Mouse (Mus musculus): ENCODE measurements around the gene Foxp4. TPM values are rescaled to one million over a fixed set of nuclear protein-coding genes. Genes with fewer than 3 reads are reported as not detected.

The Foxp4 gene
- total RNA-seq, 4 experiments from 2014 or later: 39.9 to 63.6 (median 49.6) TPM

DNA sequence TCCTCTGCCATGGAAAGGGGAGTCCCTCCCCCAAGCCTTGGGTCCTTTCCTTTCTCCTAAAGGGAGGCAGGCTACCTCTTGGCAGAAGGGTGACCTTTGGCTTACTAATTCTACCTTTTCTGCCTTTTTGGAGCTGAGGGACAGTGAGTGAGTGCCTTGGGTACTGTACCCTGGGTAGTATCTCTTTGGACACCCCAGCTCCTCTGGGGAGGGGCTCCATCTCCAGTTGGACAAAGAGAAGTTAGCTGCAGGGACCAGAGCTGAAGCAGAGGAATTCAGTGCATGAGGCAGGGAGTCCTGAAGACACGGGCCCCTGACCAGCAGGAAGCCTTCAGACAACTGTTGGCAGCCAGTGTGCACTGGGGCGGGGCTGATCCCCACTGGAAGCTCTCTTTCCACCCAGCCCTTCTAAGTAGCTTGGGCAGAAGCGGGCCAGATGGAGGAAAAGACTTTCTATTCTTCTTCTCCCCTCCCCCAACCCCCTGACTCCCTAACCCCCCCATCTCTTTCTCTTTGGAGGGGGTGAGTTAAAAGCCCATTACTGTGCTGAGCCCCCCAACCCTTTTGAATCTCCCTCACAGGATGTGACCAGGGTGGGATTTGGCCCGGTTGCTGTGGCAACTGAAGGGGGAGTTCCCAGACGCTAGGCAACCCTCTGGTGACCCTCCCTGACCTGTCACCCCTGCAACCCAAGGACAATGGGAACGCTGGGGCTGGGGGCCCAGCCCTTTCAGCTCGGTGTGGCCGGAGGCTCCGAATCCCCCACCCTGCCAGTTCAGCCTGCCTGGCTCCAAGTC, 26.3 kb downstream of the Foxp4 start:
- no peak for DNase-seq (ENCODE audit: low spot score in 2 of 2)

DNA sequence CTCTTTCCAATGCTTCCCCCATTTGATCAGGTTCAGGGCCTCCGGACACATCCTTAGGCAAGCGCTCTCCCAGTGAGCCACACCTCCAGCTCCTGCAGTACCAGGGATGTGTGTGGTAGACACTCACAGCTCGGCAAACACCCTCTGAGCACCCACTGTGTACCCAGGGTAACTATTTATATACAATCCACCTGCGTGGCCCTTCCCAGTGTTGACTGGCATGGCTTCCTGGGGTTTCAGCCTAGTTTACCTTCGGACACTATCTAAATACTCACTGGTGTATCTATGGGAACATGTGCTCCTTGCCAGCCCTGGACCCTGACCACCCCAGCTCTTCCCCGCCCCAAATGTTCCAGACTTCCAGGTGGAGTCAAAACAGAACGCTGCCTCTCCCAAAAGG, 34.7 kb downstream of the Foxp4 start:
- no peak for DNase-seq (ENCODE audit: low spot score in 2 of 2)

DNA sequence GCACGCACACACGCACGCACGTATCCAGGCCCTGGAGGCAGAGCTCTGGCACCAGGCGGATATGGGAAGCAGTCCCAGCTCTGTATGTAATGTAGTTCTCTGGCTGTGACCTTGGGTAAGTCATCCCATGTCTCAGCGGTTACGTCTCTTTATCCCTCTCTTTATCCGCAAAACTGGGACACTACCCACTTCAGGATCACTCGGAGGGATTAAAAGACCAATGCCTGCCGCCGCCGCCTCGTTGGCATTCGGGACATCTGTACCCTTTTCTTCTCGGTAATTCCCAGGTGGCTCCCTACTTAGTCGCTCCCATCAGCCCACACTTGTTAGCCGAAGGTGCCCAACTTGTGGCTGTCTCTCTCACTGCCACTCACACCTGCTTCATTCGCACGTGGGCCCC, 35.2 kb downstream of the Foxp4 start:
- no peak for DNase-seq (ENCODE audit: low spot score in 2 of 2)

DNA sequence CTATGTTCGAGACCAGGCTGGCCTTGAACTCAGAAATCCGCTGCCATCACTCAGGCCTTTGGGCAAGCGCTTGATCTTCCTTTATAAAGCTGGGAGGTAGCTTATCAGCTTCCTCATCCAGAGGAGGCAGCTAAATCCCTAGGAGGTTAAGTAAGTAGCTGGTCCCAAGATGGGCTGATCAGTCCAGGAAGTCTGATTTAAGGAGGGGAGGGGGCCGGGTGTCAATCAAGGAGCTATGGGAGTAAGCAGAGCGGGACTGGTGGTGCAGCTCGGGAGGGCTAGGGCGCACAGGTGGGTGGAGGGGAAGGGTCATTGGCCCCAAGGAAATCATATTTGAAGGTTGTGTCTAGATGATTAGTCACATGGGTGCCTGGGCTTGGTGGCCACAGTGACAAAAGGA, 35.8 kb downstream of the Foxp4 start:
- no peak for DNase-seq (ENCODE audit: low spot score in 2 of 2)

DNA sequence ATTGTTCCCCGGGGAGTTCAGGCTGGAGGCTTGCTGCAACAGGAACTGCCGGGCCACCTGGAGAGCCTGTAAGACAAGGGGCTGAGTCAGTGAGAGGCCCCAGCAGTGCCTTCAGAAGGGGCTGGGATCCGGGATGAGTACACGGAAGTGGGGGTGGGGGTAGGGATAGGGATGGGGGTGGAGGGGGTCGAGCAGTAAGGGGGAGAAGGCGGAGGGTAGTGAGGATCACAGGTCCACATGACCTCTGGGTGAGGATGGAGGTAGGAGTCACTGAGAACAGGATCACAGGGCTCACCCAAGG, 36.3 kb downstream of the Foxp4 start:
- DNase-seq (ENCODE audit: low spot score in 2 of 2): no peak

DNA sequence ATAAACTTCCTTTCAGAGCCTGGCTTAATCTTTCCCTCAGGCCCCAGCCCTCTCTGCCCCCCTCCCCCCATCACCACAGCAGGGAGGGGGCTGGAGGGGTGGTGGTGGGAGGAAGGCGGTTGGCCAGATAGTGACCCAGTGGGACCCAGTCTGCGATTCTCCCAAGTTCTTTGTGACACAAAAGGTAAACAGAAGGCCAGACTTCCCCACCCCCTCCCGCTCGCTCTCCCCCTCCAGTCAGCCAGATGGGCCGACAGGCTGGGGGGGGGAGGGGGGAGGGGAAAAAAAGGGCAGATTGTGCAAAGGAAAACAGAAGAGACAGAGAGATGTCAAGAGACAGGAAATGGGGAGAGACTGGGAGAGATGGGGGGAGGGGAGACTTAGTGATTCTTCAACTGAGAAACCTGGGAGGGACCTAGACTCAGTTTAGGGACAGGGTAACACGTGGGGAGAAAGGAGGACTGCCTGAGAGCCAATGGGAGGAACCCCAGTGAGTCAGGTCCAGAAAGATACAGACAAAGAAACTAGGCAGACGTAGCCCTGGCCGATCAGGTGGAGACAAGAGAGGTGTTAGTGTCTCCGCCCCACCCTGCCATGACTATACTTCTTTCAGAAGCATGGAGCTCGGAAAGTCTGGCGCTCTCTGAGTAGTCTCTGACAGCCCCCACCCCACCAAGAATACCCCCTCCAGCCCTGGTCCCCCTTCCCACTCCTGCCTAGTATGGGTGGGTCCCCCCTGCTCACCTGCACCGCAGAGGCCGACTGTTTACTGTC, 36.9 kb downstream of the Foxp4 start:
- no peak for DNase-seq (ENCODE audit: low spot score in 2 of 2)

DNA sequence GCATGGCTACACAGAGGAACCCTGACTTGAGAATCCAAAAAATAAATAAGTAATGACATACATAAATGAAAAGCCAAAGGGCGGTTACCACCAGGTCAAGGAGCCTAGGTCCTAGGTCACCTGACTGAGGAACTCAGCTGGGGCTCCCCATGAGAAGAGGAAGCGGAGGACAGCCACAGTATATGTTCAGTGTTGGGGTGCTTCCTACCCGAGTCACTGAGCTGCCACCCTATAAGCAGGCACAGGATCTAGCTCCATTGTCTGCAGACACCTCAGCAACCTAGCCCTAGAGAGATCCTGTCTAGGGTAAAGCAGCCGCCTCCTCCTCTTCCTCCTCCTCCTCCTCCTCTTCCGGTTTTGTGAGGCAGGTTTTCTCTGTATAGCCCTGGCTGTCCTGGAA, 41.3 kb downstream of the Foxp4 start:
- DNase-seq (ENCODE audit: low spot score in 2 of 2): no peak

DNA sequence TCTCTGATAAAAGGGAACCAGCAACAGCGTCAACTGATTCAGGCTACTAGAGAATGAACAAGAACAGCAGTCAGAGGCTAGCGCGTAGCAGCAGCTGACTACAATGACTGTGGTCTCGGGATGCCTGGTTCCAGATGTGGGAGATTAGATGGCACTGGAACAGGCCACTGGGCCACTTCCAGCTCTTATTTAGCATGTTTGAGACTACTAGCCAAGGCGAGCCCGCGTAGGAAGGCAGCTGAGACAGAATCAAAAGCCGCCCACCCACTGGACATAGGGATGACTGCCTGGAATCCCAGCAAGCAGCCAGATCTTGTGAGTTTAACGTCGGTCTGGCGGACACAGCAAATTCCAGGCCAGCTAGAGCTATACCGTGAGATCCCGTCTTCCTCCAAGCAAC, 43.1 kb downstream of the Foxp4 start:
- no peak for DNase-seq (ENCODE audit: low spot score in 2 of 2)

DNA sequence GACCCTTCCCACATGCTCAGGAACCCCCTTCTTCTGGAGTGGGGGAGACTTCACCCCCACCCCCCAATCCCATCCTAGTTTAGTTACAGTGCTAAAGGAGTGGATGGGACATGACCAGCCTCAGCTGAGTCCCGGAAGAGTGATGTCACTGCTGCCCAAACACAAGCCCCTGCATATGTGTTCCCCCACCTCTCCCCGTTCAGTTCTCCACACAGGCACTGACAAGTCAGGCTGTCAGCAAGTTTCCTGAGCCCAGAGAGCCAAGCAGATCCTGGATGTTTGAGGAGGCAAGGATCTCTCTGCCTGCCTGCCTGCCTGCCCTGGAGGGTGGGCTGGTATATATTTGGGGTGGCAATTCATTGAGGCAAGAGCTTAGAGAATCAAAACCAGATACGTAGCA, 45.2 kb downstream of the Foxp4 start:
- DNase-seq (ENCODE audit: low spot score in 2 of 2): no peak

DNA sequence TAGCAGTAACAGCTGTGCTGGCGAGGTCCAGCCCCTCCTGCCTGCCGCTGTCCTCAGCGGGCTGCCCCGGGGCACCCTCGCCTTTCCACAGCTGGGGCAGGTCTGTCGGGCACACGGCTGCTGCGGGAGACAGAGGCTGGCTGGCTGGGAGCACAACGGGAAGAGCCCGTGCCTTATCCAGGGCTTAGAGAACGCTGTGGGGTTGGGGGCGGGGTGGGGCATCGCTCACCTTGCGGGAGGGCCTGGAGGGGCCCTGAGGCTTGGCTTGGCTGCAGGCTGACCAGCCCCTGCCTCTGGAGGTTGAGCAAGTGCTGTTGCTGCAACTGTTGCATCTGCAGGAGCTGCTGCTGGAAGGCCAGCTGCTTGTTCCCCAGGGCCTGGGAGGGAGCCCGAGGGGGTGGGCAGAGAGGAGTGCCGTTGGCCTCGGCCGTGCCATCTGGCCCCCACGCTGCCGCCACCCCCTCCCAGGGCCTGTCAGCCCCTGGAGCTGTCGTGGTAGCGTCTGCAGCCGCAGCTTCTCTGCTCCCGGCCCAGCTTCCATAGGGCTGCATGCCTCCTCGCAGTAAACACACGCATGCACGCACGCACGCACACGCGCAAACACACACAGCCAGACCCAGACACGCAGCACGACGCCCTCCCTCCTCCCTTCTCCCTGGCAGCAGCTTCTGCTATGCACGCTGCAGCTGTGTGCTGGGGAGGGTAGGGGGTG, 45.9 kb downstream of the Foxp4 start:
- DNase-seq (ENCODE audit: low spot score in 2 of 2): peak; percentile 46 to 84

DNA sequence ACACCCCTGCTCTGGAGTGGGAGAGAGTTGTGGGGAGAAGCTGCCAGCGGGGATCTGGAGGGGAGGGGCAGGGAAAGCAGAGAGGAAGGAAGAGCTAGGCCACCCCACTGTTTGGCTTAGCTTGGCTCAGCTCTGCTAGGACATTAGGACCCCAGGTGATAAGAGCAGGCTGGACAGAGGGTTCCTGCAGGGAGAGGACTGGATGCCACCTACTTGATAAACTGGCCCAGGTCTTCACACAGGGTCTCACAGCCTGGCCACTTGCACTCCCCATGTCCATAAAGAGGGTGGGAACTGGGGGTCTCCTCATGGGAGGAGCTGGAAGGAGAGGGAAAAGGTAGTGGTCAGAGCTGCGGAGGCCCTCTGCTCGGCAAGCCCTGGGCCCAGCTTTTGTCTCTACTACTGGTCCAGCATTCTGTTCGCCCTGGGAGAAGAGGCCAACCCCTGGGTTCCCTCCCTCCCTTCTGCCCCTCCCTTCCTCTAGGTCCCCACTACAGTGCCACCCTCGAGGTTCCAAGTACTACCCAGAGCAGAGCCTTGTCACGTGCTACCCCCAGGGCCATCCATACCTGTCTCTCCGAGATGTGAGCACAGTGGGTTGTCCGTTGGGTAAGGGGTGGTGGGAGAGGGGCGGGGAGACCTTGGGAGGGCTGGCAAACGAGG, 46.6 kb downstream of the Foxp4 start:
- DNase-seq (ENCODE audit: low spot score in 2 of 2): no peak

DNA sequence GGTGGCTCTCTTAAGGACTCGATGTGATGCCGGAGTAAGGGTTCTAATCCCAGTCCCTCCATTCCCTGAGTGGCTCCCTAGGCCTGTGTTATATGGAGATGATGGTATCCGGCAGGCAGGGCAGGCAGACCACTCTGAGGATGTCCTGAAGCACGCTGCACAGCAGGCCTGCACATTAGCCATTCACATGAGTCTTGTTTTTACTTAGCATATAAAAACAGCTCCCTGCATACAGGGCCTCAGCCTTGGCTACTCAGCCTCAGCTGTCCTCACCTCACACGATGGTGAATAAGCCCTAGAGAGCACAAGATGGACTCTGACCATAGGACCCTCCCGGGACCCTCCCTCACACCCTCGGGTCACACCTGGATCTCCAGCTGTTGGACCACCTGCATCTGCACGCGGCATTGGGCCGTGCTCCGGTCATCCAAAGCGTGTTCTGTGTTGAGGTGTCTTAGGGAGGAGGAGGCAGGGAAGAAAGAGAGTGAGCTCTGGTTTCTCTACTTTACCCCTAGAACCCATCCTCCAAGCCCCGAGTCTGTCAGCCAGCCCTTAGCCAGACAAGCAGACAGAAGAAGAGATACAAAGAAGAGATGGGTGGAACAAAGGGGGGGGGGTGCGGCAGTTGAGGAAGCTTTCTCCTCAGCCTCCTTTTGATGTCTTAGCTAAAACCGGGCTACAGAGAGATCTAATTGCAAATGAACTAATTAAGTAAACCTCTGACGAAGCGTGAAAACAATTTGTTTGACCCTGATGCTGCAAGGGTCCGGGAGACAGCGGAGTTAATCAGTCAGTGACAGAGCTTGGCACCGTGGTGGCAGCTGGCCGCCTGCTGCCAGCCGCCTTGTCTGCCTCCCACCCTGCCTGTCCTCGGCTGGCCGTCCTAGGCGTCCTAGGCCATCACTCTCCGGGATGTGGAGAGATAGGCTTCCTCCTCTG, 47.4 kb downstream of the Foxp4 start:
- no peak for DNase-seq (ENCODE audit: low spot score in 2 of 2)

DNA sequence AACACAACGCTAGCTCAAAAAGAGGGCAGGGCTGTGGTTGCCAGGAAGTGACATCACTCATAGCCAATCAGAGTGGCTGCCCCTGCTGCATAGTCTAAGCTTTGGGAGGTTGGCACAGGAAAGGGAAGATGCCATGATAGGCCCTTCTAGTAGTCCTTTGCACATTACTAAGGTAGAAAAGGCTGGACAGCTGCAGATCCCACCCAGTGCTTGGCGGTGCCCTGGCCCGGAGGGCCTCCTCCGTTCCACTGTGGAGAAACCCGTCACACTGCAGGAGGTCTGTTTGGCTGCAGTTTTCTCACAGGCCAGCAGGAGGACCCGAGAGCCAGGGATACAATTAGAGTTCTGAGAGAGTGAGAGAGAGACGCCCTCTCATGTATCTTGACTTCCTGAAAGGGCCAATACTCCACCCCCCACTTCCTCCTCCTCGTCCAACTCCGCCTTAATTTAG, 51.1 kb downstream of the Foxp4 start:
- DNase-seq (ENCODE audit: low spot score in 2 of 2): peak; percentile 85 to 90

DNA sequence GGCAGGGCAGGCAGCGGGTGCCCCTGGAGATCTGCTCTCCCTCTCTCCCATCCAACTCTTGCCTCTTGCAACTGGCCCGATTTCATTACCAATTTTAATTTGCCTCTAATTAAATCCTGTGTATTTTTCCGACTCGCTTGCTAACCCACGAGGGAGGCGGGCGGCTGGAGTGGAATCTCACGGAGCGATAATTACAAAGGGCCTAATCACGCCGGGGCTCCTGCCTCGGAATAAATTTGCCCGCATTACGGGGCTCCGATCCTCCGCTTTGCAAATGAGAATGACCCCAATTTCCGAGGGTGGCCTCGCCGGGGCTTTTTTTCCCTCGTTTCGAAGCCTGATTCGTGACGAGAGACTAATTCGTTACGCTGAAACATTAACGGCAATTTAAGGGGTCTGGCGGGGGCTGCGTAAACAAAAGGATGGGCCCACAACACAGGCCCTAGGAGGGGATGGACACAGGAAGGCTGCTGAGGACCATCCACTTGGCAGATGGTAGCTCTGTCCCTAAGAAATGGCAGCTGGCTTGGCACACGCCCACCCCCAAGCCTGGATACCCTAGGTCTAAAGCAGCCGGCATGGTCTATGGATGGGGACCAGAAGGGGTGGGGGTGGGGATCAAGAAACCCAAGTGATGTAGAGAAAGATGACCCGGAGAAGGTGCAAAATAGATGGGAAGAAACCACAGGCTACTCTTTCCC, 52.0 kb downstream of the Foxp4 start:
- no peak for DNase-seq (ENCODE audit: low spot score in 2 of 2)

DNA sequence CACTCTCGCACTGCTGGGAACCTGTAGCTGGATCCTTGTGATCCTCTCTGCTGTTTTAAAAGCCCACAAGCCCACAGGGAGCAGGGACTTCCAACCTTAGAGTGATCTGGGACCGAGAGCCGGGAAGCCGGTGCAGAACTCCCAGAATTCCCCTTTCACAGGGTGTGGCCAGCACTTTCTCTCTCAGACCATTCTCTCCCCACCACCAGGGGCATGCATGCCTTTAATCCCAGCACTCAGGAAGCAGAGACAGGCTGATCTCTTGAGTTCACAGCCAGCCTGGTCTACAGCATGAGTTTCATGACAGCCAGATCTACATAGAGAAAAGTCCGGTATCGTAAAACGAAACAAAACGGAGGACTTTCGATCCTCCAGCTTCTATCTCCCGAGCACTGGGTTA, 54.6 kb downstream of the Foxp4 start:
- DNase-seq (ENCODE audit: low spot score in 2 of 2): no peak

DNA sequence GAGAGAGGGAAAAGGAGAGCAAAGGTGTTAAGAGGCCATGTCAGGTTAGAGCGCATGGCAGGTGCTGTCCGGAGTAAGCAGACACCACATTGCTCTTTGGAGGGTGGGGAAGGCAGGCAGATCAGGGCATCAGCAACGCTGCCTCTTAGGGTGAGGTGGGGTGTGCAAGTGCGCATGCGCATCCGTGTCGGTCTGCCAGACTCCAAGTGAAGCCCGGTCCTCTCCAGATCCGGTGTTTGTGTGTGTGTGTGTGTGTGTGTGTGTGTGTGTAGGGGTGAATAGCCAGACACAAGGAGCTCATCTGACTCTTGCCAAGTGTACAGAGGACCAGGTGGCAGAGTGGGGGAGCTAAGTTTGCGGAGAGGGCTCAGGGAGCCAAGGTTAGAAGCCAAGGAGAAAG, 58.4 kb downstream of the Foxp4 start:
- no peak for DNase-seq (ENCODE audit: low spot score in 2 of 2)

DNA sequence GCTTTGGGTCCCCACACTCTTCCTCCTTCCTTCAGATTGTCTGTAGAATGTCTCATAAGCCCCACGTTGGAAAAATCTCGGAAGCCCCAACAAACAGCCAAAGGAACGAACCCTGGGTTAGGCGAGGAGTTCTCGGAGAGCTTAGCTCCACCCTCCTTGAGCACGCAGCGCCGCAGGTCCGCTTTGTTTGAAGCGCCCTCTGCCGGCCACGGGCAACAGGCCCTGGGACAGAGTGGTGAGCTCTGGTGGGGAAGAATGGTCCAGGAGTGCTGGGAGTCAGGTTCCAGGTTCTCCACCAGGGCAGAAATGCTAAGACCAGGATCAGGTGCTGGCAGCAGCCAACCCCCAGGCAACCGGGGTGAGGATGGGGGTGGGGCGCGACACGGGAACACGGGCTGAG, 59.9 kb downstream of the Foxp4 start:
- peak in 1 of 2 experiments; percentile 75 for DNase-seq (ENCODE audit: low spot score in 2 of 2)

DNA sequence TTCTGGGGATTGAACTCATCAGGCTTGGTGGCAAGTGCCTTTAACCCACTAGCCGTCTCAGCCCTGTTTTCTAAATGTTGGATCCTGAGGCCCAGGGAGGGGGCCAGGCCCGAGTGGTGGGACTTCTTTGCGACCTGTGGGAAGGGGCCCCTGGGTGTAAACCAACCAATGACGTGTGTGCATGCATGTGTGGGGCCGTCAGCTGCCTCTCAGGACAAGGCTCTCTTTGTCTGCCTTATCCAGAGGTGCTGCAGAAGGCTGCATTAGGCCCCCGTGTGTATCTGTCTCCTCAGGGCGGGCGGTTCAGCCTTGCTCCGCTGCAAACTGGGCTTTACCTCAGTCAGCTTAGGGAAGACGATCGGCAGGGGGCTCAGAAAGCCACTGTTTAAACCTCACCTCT, 61.0 kb downstream of the Foxp4 start:
- no peak for DNase-seq (ENCODE audit: low spot score in 2 of 2)

DNA sequence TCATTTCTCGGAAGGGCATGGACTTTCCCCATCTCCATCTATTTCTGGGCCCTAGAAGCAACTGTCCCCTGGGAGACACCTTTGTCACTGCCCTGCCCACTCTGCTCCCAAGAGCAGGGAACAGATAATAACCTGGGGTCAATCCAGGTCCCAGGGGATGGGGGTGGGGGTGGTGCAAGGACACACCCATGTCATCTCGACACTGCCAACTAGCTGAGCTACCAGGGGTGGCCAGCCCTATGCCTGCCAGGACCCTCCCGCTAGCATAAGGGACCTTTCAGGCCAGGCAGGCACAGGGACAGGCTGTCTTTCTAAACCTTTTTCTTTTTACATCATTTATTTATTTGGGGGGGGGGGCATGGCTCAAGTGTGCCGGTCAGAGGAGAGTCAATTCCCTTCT, 61.4 kb downstream of the Foxp4 start:
- no peak for DNase-seq (ENCODE audit: low spot score in 2 of 2)

DNA sequence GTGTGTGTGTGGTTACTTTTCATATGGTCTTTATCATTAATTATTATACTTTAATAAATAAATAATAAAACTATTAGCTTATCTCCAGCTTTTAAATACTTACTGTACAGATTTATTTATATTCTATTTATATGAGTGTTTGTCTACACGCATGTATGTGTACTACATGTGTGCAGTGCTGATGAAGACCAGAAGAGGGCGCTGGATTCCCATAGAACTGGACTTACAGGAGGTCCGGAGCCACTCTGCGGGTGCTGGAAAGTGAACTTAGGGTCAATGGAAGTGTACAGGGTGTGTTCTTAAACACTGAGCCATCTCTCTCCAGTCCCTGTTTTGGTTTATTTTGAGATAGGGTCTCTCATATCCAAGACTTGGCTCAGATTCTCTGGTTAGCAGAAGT, 68.9 kb downstream of the Foxp4 start:
- DNase-seq (ENCODE audit: low spot score in 2 of 2): no peak

All from left cerebral cortex, adult 8-10 months (tissue).